Mouse (Mus musculus): Measurements from ENCODE around the gene Igfbp5.

Gene Igfbp5

DNA sequence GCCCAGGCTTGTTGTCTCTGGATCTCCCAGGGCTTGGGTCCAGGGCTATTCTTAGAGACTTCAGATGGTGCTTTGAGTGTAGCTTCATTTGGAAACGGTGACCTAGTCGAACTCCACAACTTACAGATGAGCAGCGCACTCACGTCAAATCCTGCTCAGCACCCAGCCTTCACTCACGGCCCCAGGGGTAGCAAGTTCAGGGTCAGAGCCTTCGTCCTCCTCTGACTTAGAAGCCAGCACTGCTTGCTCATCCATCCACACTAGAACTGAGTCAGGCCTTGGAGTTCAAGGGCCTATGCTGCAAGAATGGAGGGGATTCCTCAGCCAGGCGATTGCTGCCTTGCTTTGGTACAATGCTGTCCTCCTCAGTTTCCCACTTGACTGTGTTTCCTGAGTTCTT, 34.9 kb downstream of the Igfbp5 start:
- DNase-seq = no peak

- no peak for DNase-seq
These were observed 35.3 kb downstream of the Igfbp5 start for GRCm38 (mm10) chr1:72839356-72839755.

- peak in 1 of 2 experiments; percentile 17 for DNase-seq
These were observed 41.1 kb downstream of the Igfbp5 start for GRCm38 (mm10) chr1:72833563-72833962.

DNA sequence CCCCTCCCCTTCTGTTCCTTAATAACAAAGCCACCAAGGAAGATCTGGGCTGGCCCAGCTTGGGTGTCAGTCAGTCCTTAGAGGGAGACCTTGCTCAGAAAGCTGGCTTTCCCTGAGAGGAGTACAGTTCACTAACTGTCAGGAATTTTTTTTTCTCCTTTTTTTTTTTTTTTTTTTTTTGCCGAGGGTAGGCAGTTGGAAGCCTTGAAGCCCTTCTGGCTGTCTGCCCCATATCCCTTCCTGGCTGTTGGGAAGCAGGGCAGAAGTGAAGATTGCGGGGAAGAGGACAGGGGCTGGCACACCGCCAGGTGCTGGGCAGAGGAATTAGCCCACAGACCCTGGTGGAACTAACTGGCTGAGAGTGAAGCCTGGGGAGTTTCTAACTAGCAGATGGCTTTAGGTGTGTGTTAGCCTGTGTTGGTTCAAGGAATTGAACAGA, 42.0 kb downstream of the Igfbp5 start:
- peak; percentile 80 to 85 for DNase-seq

- no peak for DNase-seq
These were observed 44.2 kb downstream of the Igfbp5 start for GRCm38 (mm10) chr1:72830485-72830884.

DNA sequence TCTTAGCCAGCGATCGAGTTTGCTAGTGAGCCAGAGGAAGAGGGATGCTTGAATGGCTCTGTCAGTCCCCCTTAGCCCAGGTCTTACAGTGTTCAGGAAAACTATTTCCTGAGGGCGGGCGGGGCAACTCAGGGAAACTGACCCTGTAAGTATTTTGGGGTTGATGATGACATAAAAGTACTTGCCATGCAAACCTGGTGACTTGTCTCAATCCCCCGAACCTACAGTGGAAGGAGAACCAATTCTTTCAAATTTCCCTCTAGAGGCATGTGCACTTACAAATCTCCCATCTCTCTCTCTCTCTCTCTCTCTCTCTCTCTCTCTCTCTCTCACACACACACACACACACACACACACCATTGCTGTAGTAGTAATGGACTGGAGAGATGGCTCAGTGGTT, 45.8 kb downstream of the Igfbp5 start:
- DNase-seq = no peak

- peak; percentile 34 to 44 for DNase-seq
These were observed 47.0 kb downstream of the Igfbp5 start for GRCm38 (mm10) chr1:72827411-72828315.

DNA sequence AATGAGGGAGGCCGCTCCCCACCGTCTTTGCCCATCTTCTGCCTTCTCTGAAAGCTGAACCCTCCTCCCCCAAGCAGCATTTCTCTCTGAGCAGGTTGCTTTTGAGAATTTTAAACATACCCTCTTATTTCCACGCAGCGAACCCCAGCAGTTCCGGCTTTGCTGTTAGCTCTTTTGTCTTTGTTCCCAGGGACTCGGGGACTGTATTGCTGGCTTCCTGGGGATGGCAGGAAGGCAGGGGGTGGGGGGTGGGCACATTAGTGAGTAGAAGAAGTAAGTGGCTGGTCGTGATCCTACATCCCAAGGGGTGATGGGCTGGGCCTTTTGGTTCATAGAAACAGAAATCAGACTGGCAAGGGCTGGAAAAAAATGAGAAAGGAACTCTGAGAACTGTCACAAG, 47.8 kb downstream of the Igfbp5 start:
- no peak for DNase-seq

- no peak for DNase-seq
These were observed 48.2 kb downstream of the Igfbp5 start for GRCm38 (mm10) chr1:72826446-72826845.

- DNase-seq = no peak
These were observed 48.8 kb downstream of the Igfbp5 start for GRCm38 (mm10) chr1:72825921-72826320.

GRCm38 (mm10) chr1:72825286-72825685, 49.4 kb downstream of the Igfbp5 start:
- peak; percentile 20 to 28 for DNase-seq

DNA sequence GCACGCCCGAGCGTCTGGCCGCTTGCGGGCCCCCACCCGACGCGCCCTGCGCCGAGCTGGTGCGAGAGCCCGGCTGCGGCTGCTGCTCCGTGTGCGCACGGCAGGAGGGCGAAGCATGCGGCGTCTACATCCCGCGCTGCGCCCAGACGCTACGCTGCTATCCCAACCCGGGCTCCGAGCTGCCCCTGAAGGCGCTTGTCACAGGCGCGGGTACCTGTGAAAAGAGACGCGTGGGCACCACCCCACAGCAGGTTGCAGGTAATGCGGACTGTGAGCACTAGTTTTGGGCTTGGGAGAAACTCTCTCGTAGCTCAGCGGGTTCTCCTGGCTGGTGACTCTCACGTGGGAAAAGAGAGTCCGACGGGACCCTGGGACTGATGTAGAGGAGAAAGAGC, 50.0 kb downstream of the Igfbp5 start:
- DNase-seq = peak; percentile 27 to 38

GRCm38 (mm10) chr1:72823751-72824706, 50.7 kb downstream of the Igfbp5 start, which contains the start of gene Igfbp2:
Igfbp2 (plus strand) TSS chr1:72824503.
- peak; percentile 65 to 66 for DNase-seq

DNA sequence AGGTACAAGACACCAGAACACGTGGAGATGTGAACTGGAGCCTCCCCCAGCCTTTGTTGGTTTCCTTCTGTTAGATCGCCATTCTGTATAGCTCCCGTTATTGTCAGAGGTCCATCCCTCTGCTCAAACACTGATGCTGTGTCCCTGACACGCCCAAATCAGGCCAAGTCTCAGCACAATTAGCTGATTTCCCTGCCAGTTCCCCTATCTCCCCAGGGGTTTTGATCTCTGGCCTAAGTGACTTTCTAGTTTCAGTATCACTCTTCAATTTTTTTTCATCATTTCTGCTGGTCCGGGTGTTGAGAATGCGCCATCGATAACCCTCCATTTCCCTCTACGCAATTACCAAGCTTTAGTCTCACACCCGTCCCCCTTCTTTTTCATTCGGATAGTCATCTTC, 51.8 kb downstream of the Igfbp5 start:
- no peak for DNase-seq

DNA sequence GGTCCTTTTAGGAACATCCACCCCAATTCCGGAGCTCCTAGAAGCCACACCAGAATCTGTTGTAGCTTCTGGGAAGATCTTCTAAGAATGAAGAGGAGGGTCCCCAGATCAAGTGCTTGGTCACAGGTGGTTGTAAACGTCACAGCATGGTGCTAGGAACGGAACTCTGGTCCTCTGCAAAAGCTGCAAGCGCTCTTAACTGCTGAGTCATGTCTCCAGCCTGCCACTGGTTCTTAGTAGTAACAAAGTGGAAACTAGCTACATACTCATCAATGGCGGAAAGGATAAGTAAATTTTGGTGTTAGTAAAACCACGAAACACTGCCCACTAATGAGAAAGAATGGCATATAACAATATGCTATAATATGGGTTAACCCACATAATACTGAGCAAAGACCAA, 54.7 kb downstream of the Igfbp5 start:
- no peak for DNase-seq

- no peak for DNase-seq
These were observed 59.1 kb downstream of the Igfbp5 start for GRCm38 (mm10) chr1:72815616-72816015.

DNA sequence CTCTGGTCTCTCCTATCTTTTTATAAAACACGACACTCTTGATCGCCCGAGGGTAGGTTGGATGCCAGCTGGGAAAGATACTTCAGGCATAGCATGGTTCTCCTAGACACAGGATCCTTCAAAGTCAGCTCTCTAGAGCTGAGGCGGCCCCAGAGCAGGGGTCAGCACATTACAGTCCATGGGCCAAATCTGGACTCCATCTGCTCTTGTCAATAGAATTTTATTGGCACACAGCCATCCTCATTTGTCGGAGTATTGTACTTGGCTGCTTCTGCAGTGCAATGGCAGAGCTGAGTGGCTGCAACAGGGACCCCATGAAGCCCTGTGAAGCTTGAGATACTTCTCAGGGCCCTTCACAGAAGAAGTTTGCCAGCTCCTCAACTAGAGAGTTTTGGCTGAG, 59.5 kb downstream of the Igfbp5 start:
- DNase-seq = no peak

DNA sequence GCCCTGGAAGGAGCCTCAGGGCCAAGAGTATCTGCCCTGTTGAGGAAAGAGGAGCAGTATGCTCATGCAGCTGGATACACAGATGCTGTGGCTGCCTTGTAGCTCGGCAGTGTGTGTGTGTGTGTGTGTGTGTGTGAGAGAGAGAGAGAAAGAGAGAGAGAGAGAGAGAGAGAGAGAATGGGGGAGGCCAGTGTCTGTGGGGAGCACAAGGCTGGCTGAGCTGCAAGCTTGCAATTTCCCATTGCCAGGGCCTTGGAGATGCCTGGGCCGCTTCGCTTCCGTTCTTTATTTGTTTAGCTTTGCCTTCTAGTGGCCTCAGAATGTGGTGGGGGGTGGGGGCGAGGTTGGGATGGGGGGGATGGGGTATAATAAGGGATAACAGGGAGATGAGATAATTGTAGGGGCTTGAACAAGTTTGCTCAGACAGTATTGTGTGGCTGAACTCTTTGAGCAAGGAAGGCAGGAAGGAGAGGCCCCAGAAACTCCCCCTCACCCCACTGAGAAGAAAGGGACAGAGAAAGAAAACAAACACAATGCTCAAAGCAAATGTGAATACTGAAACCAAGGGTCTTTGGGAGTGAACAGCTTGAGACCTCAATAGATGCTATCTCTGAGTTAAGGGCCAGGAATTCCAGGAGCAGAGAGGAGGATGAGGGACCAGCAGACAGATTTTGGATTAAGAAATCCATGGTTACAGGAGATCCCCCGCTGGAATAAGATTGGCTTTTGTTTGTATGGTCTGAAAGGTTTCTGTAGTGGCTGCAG, 60.9 kb downstream of the Igfbp5 start:
- DNase-seq = no peak

DNA sequence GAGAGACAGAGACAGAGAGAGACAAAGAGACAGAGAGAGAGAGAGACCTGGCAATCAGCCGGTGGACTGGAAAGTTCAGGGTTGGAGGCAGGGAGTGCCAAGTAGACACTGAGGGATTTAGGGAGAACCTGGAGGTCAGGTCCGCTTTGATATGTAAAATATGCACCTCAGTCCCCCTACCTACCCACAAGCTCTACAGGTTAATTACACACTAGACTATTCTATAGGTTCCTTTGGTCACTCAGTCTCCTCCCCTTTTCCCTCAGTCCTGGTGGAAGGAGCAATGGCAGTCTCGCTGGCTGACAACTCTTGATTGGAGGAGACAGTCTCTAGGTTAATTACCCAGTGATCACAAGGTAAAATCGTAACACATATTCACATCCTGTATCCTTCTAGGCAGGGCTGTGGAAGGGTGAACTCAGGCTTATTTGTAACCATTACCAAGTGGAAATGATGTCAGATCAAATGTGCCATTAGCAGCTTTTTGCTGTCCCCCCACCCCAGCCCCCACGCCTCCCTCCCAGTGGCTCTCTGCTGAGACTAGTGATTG, 61.5 kb downstream of the Igfbp5 start:
- DNase-seq = no peak

DNA sequence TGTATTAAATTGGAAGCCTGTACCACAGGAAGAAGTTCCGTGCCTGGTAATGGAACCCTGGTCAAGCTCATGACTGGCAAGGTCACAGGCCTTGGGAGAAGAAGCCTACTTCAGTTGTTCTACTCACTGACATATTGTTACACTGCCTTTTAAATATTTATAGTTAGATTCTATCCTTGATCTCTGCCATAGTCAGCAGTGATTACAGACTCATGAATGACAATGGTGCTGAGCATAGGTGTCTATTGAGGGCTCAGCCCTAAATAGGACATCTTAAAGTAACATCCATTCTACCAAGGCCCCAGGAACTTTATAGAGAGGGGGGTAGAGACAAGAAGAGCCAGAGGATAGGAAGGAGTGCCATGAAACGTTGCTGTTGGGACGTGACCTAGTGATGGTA, 63.6 kb downstream of the Igfbp5 start:
- no peak for DNase-seq

- peak in 1 of 2 experiments; percentile 18 for DNase-seq
These were observed 64.6 kb downstream of the Igfbp5 start for GRCm38 (mm10) chr1:72809951-72810675.

DNA sequence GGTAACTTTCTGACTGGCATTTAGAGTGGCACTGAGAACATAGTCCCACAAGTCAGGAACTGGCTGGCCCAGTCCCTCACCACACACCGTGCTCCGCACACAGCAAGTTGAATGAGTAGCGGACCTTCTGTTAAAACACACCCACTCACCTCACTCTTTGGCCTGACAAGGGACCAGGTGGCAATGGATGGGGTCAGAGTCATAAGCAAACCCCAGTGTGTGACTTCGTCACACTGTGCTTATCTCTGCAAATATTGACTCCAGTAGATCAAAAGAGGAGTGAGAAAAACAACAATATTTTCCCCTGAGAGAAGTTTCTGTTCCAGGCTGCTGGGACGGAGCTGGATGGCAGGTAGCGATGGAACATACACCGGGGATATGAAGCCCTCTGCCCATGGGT, 65.4 kb downstream of the Igfbp5 start:
- DNase-seq = no peak

All from cerebellum, postnatal 14 days (tissue).